Mouse (Mus musculus): ENCODE measurements around the gene Mmgt2.

The Mmgt2 gene

DNA sequence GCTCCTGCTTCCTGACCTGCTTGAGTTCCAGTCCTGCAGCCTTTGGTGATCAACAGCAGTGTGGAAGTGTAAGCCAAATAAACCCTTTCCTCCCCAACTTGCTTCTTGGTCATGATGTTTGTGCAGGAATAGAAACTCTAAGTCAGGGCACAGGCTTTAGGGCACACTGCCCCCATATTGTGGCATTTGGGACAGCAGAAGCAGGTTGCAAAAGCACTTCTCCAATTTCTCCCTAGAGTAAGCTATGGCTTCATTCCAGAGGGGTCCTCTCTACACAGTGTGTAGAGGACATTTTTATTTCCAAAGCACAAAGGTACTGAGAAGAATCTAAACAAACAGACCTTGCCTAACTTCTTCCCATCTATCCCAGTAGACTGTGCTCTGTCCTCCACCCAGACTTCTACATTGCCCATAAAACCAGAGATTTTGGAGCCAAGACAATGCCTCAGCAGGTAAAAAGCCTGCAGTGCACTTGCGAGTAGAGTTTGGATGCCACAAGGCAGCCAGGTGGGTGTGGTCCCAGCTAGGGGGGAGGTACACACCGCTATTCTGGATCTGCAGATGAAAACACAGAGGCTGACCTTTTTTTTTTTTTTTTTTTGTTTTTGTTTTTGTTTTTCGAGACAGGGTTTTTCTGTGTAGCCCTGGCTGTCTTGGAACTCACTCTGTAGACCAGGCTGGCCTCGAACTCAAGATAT is 26.7 kb upstream of the Mmgt2 start:
- DNase-seq: no peak

DNA sequence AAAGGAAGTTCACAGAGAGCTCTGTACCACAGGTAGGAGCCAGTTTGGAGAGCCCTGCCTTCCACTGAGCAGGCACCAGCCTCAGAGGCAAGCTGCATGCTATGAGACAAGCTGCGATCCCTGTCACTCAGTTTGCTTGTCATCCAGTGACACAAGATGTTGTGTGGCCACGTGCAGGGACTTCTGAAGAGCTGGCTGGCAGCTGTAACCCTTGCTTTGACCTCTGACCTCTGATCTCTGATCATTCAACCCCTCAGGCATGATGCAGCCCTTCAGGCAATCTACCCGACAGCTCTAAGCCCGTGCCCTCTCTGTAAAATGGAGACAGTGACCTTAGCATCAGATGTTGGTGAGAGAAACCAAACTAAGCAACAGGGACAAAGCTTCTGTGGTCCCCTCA is 25.6 kb upstream of the Mmgt2 start:
- DNase-seq: no peak

DNA sequence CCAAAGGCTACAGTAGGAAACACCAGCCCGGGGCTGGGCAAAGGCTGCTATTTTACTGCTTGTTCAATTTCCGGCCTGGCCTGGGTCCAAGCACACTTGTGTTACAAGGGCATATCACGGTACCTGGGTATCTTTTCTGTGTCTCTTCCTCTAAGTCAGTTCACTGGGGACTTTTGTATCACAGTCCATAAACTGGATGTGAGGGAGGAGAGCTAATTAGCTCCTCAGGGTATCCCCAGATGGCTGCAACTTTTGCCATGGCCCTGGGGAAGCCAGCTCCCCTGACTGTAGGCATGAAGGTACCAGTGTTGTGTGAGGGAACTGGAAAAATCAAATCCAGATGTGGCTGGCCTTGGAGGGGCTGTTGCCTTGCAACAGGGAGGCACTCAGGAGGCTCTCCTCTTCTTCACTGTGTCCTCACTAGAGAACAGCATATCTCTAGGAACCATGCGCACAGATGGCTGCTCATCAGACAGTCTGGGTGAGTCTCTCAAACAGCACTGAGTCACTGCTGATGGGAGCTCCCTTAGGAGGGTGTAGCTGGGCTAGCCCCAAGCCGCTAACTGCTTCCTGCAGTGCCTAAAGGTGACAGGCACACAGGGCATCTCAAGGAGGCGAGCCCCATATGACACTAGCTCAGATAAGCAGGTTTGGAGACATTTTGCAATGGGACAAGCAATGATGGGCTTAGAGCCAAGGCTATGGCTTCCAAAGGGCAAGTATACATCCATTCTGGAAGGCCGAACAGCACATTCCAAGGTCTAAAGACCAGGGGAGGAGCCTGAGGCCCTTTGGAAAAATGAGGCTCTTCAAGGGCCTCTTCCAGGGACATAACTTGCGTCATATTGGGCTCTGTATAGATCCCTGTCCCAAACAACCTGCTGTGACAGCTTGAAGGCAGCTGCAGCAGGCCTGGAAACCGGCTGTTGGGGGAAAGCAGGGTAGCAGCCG is 23.8 kb upstream of the Mmgt2 start:
- peak; percentile 69 to 73 for DNase-seq

DNA sequence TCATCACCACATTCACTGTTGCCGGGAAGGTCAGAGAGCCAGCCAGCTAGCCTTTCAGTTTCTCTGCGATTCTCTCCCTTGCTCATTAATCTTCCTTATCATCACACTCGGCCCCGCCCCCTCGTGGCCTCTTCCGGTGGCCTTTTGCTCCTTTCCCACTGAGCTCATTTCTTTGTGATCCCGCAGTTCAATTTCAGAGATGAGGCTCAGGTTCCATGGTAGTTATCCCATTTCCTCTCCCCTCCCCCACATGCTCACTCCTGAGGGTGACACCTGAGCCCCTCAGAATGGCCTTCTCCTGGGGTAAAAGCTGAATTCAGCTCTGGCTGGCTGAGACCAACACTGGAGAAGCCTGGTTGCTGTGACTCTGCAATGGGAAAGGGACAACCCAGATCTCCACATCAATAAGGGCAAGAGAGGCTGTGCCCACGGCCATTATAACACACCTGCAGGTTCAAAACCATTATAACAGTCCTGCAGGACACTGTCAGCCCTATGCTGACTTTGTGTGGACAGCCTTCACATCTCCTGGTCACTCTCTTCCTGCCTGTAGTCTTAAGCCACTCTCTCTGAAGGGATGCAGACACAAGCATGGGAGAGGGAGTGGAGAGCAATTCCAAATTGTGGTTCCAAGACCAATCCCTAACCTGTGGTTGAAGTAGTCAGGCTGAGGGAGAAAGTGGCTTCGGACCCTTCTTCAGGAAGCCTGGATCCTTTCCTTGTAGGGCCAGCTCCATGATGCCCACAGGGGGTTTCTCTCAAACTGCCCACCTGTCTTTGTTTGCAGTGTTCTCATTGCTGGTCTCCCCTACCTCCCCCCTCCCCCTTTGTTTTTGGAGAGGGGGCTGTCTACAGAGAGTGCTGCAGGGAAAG is 18.9 kb upstream of the Mmgt2 start:
- DNase-seq: peak; percentile 49 to 58

DNA sequence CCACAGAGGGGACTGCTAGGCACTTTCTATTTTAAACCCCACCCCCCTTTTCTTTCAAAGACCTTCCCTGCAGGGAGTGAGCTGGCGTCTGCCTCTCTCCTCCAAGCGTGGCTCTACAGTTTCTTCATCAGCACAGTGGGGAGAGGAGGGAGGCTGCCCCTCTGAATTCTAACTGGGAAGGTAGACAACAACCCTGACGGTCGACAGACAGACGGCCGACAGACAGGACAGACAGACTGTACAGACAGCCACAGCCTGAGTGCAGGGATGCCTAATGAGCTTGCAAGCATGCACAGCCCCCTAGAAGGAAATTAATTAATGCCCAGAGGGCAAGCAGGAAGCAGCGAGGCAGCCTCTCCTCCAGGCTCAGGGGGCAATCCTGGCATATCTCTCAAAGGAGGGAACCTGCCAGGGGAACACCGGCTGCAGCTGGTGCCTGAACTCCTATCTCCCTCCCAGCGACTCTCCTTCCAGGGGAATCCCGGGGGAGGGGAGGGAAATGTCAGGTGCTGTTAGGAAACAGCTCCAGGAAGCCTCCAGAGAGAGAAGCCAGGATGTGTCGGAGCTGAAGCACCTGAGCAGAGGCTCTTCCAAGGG is 18.1 kb upstream of the Mmgt2 start:
- DNase-seq: no peak

DNA sequence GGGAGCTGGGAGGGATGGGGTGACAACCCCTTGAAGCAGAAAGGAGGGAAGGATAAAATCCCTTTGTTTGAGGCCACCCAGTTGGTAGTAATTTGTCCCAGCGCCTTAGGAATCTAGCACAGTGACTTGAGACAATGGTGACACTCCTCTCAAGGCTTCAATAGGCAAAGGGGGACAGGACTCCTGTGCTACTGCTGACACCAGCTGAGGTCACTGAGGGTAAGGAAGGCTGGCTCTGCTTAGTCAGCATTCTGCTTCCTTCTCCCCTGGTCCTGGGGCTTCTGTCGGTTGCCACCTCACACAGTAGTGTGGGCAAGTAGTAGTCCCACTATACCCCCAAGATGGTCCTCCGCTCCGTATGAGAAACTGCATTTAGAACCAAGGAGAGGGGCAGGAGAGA is 17.3 kb upstream of the Mmgt2 start:
- no peak for DNase-seq

DNA sequence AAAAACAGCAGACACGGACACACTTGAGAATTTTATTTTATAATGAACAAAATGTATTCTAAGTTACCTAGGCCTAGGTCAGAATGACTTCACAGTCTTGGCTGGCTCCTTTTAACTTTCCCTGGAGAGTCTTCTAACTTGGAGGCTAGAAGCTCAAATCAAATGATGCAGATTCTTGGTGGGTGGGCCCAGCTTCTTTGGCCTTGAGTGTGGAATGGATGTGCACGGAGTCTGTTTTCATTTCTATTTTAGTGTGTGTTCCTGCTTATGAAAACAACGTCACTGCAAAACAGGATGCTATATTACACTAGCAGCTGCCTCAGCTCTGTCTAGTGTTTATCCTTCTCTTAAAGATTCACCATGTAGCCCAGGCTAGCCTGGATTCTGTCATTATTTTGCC is 13.1 kb upstream of the Mmgt2 start:
- DNase-seq: peak in 1 of 2 experiments; percentile 46

DNA sequence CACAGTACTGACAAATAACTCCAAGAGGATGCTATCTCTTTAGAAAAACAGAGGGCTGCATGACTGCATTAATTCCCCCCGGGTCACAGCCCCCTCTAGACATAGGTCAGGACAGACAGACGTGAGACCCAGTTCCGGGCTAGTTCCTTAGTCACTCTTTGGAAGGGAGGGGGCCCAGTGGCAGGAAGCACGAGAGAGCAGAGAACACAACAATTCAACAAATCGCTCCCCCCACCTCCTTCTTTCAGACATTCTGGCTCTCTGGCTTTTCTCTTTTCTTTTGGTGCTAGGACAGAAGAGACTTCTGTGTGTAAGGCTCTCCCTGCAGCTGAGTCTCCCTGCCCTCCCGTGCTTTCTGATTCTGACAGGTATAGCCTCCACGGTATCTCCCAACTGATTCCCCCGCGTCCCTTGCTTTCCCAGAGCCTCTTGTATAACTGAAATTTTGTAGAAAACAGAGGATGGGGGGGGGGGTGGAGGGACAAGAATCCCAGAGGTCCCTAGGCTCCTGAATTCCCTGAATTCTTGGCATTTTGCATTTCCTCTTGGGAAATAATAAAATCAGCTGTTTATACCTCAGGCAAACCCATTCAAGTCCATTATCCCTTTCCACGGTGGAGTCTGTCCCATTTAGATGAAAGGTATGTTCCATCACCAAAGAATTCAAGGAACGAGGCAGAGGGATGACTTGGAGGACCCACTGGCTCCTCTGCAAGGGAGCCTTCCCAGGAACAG is 12.2 kb upstream of the Mmgt2 start:
- peak; percentile 16 to 54 for DNase-seq

DNA sequence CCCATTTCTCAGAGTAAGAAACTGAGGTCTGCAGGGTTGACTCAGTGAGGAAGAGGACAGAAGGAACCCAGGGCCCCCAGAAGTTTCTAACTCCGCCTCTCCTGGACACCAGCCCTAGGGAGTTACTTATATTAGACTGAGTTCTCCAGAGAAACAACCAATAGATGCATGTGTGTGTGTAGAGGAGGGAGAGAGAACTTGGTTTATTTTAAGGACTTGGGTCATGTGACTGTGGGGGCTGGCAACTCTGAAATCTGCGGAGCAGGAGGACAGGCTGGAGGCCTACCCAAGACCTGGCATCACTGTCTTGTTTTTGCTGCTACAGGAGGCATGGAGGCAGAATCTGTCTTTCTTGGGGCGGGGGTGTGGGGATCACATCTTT is 11.6 kb upstream of the Mmgt2 start:
- peak in 1 of 2 experiments; percentile 29 for DNase-seq

DNA sequence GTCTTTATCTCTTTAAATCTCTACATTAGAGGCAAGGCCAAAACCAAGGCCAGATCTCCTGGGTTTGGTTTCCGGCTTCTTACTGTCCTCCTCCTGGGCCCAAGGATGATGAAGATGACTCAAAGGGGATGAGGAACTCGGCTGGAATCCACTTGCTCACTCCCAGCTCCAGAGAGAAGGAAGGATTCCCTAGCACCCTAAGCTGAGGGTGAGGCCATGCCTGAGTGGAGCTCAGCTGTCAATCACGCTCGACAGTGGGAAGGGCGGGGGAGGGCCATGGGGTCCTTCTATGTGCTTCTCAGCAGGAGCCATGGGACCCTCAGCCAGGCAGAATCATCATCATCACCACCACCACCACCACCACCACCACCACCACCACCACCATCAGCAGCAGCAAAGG is 11.1 kb upstream of the Mmgt2 start:
- DNase-seq: no peak

DNA sequence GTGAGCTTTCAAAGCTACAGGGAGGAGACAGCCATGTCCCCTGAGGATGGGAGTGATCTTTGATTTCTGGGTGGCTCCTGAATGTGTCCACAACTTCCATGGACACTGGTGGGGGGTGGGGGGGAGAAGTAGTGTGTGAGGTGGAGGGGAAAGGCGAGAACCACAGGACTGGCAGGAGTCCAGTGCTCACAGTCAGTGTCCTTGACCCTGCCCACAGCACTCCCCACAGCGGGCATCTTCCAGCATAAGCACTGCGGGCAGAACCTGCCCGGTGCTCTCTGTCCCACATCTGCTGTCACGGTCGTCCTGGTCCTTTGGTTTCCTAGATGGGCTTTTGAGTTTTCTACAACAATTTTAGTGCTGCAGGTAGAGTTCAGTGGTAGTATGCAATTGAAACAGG is 10.7 kb upstream of the Mmgt2 start:
- DNase-seq: no peak

DNA sequence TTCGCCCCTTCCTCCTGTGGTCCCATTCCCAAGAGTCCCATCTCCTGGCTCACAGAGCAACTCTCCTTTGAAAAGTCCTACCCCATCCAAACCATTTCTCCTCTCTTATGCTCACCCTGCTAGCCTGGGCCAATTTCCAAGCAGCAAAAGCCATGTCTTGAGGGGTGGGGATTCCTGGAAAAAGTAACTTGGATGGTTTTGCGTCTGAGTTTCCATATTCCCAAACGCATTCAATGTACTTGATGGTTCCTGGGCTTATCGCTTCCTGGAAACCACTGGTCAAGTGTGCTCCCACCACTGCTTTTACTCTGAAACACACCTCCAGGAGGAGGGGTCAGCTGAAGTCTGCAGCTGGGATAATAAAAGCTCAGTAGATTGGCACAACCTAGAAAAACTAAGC is 10.1 kb upstream of the Mmgt2 start:
- DNase-seq: no peak

DNA sequence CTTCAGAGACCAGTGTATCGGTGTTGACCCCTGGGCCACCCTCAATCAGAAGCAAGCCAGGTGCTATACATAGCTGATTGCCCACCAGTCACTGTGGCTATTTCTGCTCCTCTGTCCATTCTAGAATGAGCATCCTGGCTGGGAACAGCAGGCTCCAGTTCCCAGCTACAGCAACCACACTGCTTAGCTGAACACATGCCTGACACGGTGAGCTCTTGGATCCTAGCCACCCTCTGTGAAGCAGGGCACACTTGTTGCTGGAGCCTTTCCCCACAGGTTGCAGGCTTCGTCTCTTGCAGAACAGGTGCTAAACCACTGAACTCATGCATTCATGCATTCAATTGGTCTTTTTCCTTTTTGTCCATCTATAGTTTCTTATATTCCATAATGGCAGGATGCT is 8.1 kb upstream of the Mmgt2 start:
- peak; percentile 14 to 29 for DNase-seq

DNA sequence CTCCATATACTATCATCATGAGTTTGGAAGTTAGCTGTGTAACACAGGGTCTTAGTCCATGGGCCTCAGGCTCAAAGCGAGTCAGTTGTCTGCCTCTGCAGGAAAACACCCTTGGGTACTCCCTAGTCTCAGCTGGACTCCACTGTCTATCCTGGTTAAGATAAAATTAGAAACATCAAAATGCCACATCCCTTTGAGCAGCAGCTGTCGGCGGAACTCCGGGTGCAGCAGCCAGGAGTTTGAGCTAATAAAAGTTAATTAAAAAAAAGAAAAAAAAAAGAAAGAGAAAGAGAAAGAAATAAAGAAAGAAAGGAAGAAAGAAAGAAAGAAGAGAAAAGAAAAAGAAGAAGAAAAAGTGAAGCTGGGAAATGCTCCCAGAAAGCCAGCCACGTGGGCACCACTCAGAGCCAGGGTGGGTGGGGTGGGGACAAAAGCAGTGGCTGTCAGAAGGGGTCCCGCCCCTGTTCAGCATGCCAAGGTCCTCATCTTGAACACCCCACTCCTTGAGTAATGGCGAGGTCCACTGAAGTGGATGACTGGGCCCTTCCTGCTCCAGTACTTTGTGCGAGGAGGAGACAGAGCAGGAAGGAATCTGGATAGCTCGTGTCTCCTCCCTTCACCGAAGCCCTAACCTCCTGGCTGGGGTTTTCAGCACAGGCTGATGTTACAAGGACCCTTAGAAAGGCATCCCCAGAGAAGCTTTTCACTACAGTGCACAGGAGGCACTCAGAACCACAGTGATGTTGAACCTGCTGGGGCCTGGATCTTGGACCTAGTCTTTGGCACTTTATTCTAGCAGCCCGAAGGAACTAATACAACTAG is 6.2 kb upstream of the Mmgt2 start:
- DNase-seq: peak in 1 of 2 experiments; percentile 25

DNA sequence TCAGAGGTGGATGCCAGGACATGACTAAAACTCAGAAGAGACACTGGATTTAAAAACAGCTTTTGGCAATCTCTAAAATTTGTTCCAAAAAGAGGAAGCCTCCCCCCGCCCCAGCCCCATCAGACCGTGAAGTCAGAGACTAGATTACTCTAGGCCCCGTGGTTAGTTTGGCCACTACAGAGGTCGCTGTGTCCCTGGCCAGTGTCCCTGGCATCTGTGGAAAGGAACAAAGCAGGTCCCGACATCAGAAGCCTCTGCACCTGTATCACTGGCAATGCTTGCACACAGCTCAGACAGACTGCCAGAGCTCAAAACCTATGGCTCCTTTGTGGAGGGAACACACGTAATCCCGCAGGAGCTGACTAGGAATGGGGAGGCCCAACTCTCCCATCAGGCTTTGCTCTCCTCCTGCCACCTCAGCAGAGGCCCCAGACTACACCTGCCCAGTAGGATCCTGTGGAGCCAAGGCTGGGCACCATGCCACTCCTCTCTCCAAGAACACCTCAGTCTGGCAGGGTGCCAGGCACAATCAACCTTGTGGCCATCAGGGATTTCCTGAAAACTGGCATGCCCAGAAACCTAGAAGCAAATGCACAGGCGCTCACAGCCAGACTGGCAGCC is 5.3 kb upstream of the Mmgt2 start:
- peak; percentile 92 to 95 for DNase-seq

DNA sequence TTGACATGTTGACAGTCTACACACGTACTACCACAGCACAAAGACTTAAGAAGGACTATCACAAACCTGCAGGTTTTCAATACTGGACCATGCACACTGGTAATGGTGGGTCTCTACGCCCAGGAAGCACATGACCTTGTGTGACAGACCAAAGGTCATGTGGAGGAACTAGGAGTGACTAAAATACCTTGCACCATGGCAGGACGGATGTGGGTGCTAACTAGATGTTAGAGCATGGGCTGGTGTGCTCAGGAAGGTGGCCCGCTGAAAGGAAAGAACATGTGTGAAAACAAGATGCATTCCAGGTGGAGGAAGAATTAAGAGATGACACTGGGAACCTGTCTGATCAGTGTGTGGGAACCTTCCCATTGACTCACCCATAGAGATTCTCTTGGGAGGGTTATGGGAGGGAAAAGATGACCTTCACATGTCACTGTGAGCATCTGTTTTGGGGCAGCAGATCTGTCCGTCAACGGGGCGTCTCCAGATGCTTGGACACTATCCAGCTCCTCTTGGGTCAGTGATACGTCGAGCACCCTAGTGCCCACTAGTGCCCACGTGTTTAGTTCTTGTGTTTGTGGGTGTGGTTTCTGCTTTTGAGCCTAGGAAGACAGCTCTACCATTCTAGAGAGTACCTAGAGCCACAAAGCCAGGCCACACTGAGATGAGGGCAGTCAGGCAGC is 4.6 kb upstream of the Mmgt2 start:
- DNase-seq: peak in 1 of 2 experiments; percentile 29

DNA sequence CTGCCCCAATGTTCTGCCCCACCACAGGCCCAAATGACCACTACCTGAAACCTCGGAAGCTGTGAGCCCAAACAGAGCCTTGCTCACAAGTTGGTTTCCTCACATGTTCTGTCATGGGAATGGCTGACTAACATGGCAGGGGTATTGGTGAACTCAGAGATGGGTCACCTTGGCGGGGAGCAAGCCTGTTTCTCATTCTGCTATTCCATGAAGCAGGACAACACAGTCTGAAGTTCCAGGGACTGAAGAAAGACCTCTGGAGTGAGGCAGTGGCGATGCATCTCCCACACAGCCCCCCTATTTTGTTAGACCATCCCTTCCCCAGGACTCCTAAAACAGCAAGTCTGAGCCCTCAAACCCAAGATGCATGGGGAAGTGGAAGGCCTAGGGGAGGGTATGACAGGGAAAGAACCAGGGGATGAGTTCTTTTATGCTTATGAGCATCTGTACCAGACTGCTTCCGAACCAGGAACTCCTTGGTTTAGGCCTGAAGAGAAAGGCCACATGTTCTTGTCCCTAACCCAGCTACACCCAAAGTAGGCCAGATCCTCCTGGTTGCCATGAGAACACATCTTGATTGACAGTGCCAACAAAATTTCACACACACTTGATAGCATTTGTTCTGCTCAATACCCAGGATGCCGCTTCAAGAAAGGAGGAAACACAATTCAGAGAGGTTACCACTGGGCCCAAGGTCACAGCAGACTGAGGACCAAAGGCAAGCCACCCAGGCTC is 3.7 kb upstream of the Mmgt2 start:
- DNase-seq: no peak

DNA sequence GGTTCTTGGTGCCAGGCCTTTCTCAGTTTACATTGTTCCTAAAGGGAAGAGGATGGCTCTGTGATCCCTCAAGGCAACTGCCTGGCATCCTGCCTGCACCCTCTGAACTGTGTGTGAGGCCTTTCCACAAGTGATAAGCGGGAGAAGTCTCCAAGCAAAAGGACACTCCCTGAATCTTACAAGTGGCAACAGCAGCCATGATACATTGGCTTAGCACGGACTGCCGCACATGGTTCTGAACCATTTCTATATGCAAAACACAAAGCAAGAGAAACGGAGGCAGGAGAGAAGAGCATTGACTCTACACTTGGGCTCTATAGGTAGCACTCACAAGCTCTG is 3.2 kb upstream of the Mmgt2 start:
- peak; percentile 17 to 36 for DNase-seq

DNA sequence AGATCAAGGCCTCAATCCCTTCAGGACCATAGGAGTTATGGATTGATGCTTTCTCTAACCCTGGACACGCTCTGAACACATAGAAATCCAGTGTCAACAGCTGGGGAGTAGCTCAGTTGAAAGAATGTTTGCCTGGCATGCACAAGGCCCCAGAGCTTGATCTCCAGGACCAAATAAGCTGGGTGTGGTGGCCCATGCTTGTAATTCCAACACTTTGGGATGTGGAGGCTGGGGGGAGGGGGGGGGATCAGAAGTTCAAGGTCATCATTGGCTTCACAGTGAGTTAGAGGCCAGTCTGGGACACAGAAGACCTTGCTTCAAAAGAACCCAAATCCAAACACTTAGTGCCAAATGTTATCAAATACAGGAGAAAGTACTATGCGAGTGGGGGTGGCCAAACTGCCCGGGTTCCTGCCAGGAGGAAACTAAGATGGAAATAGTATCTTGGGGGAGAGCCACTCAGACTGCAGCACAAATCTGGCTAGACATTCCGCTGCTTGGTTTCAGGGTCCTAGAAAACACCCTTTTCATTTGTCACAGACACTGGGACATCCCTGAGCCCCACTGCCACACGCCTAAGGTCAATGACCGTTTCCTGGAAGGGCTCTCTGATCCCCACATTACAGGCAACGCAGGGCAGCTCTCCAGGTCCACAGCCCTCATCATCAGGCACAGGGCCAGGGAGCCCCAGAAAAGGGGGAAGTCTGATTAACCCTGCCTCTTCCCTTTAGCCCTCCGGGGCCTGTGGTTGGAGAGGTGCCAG is 2.6 kb upstream of the Mmgt2 start:
- DNase-seq: peak; percentile 23 to 47
